Mouse (Mus musculus) C2C12 (cell line): ENCODE data around the gene Tomm20l.

Source experiments
- CTCF ChIP-seq: IDR thresholded peaks from one replicate; pipeline ENCODE4 v1.5.1; 2011; ENCODE audit not compliant: control insufficient read depth, insufficient read depth, insufficient read length
- FOSL1 ChIP-seq: IDR thresholded peaks from one replicate; pipeline ENCODE4 v1.8.0; 2011; ENCODE audit warnings: mild to moderate bottlenecking, low read length; ENCODE audit not compliant: poor library complexity, insufficient read depth, severe bottlenecking
- USF1 ChIP-seq: IDR thresholded peaks from one replicate; pipeline ENCODE4 v1.6.1; 2011; ENCODE audit warnings: low read depth, mild to moderate bottlenecking, control low read depth, moderate library complexity

DNA sequence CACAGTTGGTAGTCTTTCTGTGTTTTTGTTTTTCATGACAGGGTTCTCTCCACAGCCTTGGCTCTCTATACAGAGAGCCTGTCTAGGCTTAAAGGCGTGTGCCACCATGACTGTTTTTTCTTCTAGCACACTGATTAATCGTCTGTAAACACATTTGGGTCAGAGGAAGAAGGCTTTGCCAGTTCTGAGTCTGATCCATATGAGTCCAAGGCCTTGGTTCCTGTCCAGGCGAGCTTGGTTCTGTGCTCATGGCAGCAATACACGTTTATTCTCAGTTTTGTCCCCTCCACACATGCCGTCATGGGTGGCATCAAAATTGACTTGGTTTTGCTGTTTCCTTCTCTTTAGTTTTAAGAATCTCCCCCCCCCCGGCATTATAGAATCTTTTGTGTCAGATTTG lies 38.2 kb downstream of the Tomm20l start:
- TF ChIP-seq USF1, result no peak
- no peak for TF ChIP-seq FOSL1
- TF ChIP-seq CTCF, result no peak
